Mouse (Mus musculus) ES-Bruce4 (cell line): Measurements from ENCODE around the gene Kyat3.
A peak's percentile ranks its signal among the peaks of the same experiment; 100 is the strongest.

Source experiments
- CTCF ChIP-seq: IDR thresholded peaks from one replicate; pipeline ENCODE4 v1.8.1; 2011; ENCODE audit warnings: low read depth, low read length
- POLR2A ChIP-seq: IDR thresholded peaks from one replicate; pipeline ENCODE4 v1.8.1; 2011; ENCODE audit warnings: low read length; ENCODE audit not compliant: insufficient read depth

DNA sequence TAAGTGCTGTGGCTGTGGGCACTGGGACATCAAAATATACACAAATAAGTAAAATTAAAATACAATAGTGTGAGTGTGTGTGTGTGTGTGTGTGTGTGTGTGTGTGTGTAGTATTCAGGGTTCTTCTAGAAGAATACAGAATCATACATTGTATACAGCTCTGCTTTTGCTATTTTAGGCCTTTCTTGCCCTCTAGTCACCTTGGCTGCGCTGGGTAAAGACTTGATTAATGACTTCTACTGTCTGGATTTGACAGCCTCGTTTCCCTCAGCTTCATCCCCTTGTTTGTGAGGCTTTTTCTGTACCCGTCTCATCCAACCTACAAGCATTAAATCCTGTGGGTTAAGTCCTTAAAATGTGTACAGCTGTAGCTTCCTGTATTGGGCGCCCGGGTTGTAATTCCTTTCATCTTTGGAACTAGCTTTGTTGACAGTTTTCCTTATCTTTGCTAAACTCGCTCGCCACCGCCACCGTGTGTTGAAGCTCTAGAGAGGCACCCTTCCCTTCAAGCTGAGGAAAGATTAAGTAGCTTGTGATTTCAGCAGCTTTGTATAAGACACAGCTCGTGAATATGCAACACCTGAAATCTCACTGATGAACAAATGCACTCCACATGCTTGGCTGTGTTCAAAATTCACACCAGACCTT lies 9.6 kb downstream of the Kyat3 start:
- TF ChIP-seq CTCF, result peak; percentile 63
- TF ChIP-seq POLR2A, result no peak
